Mouse (Mus musculus) forebrain, embryonic 11.5 days (tissue): ENCODE results near the gene Glt28d2. TPM values are rescaled to one million over a fixed set of nuclear protein-coding genes. Genes with fewer than 3 reads are reported as not detected.
"Not testable (repeated sequence)": the region's sequence is repeated elsewhere in the genome, so short reads cannot be mapped to it uniquely, and the experiment has no call there.

Source experiments
- ATAC-seq: fragments of 200-750 bp; cut with Nextera tagmentation; replicated peaks from 2 replicates; pipeline ENCODE4 v1.8.0; 2017; ENCODE audit warnings: moderate TSS enrichment; ENCODE audit not compliant: low FRiP score
- DNase-seq: peaks from one replicate; pipeline ENCODE4 v3.0.0-alpha.2; 2017; ENCODE audit warnings: low spot score
- H3K27ac ChIP-seq: fragments of 300-500 bp; sonication (generic); 2 replicates; pipeline ENCODE4 v1.5.1; 2014; ENCODE audit warnings: low read depth, low read length
- H3K27me3 ChIP-seq: fragments of 300-500 bp; sonication (generic); 2 replicates; pipeline ENCODE4 v1.6.1; 2014; ENCODE audit warnings: mild to moderate bottlenecking, low read length, mixed read lengths; ENCODE audit not compliant: control insufficient read depth, insufficient read depth
- H3K36me3 ChIP-seq: fragments of 300-500 bp; sonication (generic); 2 replicates; pipeline ENCODE4 v1.6.1; 2014; ENCODE audit warnings: mild to moderate bottlenecking, low read length, moderate library complexity, mixed read lengths; ENCODE audit not compliant: control insufficient read depth, insufficient read depth
- H3K4me1 ChIP-seq: fragments of 300-500 bp; sonication (generic); replicated peaks from 2 replicates; pipeline ENCODE4 v1.6.1; 2014; ENCODE audit warnings: low read length, mixed read lengths; ENCODE audit not compliant: control insufficient read depth, insufficient read depth
- H3K4me2 ChIP-seq: fragments of 300-500 bp; sonication (generic); 2 replicates; pipeline ENCODE4 v1.6.1; 2014; ENCODE audit warnings: low read depth, mild to moderate bottlenecking, low read length, moderate library complexity, mixed read lengths; ENCODE audit not compliant: severe bottlenecking
- H3K4me3 ChIP-seq: fragments of 300-500 bp; sonication (generic); 2 replicates; pipeline ENCODE4 v1.5.1; 2014; ENCODE audit warnings: low read depth, low read length
- H3K9ac ChIP-seq: fragments of 300-500 bp; sonication (generic); 2 replicates; pipeline ENCODE4 v1.6.1; 2014; ENCODE audit warnings: low read length
- H3K9me3 ChIP-seq: fragments of 300-500 bp; sonication (generic); 2 replicates; pipeline ENCODE4 v1.6.1; 2016; ENCODE audit warnings: low read length, mixed read lengths; ENCODE audit not compliant: control insufficient read depth
- WGBS: fragments of 180-500 bp; shearing (Covaris S2); extraction: QIAGEN DNeasy Blood & Tissue Kit; methylation state at CpG from one replicate; pipeline ENCODE4 v1.1.7; 2014; 5-methylcytosine and 5-hydroxymethylcytosine counted together
- polyA plus RNA-seq: library from polyadenylated mRNA; unstranded; fragments of >200 nt; fragmentation: Nextera tagmentation; extraction: Ambion mirVana; gene quantifications from 2 replicates; pipeline ENCODE4 v1.2.1, GENCODE M21; 2014

The Glt28d2 gene
- polyA plus RNA-seq, 1 experiment from 2014 or later, result 0.15 TPM

GRCm38 (mm10) chr3:85923343-85923742 is 36.0 kb upstream of the Glt28d2 start:
- H3K4me1 ChIP-seq, result no peaks in the 10 kb centered on the region
- H3K9ac ChIP-seq, result no peak overlapping the region
- H3K4me2 ChIP-seq, result no peak overlapping the region
- no peaks in the 10 kb centered on the region for H3K27me3 ChIP-seq
- H3K9me3 ChIP-seq, result no peaks in the 10 kb centered on the region
- ATAC-seq (no peak), DNase-seq (no peak)
- H3K4me3 ChIP-seq, result no peak overlapping the region
- WGBS, result 70% methylated on average over 8 of the region's 8 CpGs
- H3K36me3 ChIP-seq, result no peaks in the 10 kb centered on the region
- H3K27ac ChIP-seq, result no peak overlapping the region

GRCm38 (mm10) chr3:85922331-85922730 is 35.0 kb upstream of the Glt28d2 start:
- no peaks in the 10 kb centered on the region for H3K4me1 ChIP-seq
- H3K27me3 ChIP-seq, result no peaks in the 10 kb centered on the region
- ATAC-seq, result no peak
- no peak overlapping the region for H3K4me3 ChIP-seq
- WGBS, result 90% methylated on average over 3 of the region's 3 CpGs
- no peak overlapping the region for H3K9ac ChIP-seq
- H3K4me2 ChIP-seq, result no peak overlapping the region
- no peak overlapping the region for H3K27ac ChIP-seq
- no peaks in the 10 kb centered on the region for H3K36me3 ChIP-seq
- no peaks in the 10 kb centered on the region for H3K9me3 ChIP-seq
- DNase-seq, result no peak

DNA sequence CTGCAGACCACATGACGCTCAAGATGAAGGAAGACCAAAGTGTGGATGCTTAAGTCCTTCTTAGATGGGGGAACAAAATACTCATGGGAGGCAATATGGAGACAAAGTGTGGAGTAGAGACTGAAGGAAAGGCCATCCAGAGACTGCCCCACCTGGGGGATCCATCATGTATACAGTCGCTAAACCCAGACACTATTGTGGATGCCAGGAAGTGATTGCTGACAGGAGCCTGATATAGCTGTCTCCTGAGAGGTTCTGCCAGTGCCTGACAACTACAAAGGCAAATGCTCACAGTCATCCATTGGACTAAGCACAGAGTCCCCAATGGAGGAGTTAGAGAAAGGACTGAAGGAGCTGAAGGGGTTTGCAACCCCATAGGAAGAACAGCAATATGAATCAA is 33.4 kb upstream of the Glt28d2 start:
- H3K27ac ChIP-seq, H3K9ac ChIP-seq, ATAC-seq, H3K9me3 ChIP-seq, H3K4me3 ChIP-seq, H3K36me3 ChIP-seq, H3K27me3 ChIP-seq, H3K4me2 ChIP-seq, DNase-seq, H3K4me1 ChIP-seq: not testable (repeated sequence)
- WGBS, result 90% methylated on average over 2 of the region's 2 CpGs

GRCm38 (mm10) chr3:85917600-85917999 is 30.3 kb upstream of the Glt28d2 start:
- DNase-seq (peak; percentile 56), ATAC-seq (no peak)
- Histone ChIP-seq H3K4me3 (no peak overlapping the region), H3K4me2 (no peak overlapping the region), H3K9ac (no peak overlapping the region), H3K27me3 (no peaks in the 10 kb centered on the region), H3K27ac (no peak overlapping the region), H3K36me3 (no peaks in the 10 kb centered on the region), H3K9me3 (no peaks in the 10 kb centered on the region), H3K4me1 (no peaks in the 10 kb centered on the region)
- 19% methylated on average over 4 of the region's 4 CpGs for WGBS

DNA sequence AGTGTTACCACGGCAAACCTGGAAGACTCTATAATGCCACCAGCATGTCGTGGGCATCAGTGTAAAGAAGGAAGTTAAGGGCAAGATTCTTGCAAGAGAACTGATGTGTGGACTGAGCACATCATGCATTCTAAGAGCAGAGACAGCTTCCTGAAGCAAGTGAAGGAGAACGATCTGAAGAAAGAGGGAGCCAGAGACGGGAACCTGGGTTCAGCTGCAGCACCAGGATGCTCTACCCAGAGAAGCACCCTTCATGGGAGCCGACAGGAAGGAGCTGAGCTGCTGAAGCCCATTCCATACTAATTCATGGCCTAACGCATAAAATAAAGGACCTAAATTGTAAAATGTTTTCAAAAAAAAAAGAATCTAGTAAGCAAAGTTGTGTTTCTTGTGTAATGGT is 27.5 kb upstream of the Glt28d2 start:
- Histone ChIP-seq H3K4me3 (no peak overlapping the region), H3K4me1 (no peaks in the 10 kb centered on the region), H3K36me3 (no peaks in the 10 kb centered on the region), H3K27me3 (no peaks in the 10 kb centered on the region), H3K9me3 (no peaks in the 10 kb centered on the region), H3K27ac (no peak overlapping the region), H3K9ac (no peak overlapping the region), H3K4me2 (no peak overlapping the region)
- WGBS, result 91% methylated on average over 6 of the region's 6 CpGs
- no peak for ATAC-seq
- no peak for DNase-seq

GRCm38 (mm10) chr3:85907136-85907535 is 19.8 kb upstream of the Glt28d2 start:
- Histone ChIP-seq H3K4me1 (no peaks in the 10 kb centered on the region), H3K27me3 (no peaks in the 10 kb centered on the region), H3K4me2 (no peak overlapping the region), H3K27ac (no peak overlapping the region), H3K4me3 (no peak overlapping the region), H3K9me3 (no peaks in the 10 kb centered on the region), H3K9ac (no peak overlapping the region), H3K36me3 (no peaks in the 10 kb centered on the region)
- ATAC-seq, result no peak
- DNase-seq, result no peak
- 83% methylated on average over 7 of the region's 7 CpGs for WGBS

GRCm38 (mm10) chr3:85904371-85904770 is 17.1 kb upstream of the Glt28d2 start:
- H3K9ac ChIP-seq, result no peak overlapping the region

GRCm38 (mm10) chr3:85895020-85895419 is 7.7 kb upstream of the Glt28d2 start:
- H3K36me3 ChIP-seq, result no peaks in the 10 kb centered on the region
- no peak overlapping the region for H3K9ac ChIP-seq
- H3K4me1 ChIP-seq, result no peaks in the 10 kb centered on the region
- no peak overlapping the region for H3K4me2 ChIP-seq
- H3K27me3 ChIP-seq, result no peaks in the 10 kb centered on the region
- DNase-seq, result no peak
- no peaks in the 10 kb centered on the region for H3K9me3 ChIP-seq
- no peak overlapping the region for H3K4me3 ChIP-seq
- no peak overlapping the region for H3K27ac ChIP-seq
- 93% methylated on average over 5 of the region's 5 CpGs for WGBS
- no peak for ATAC-seq

More at GRCm38 (mm10) chr3:85904371-85904770, 17.1 kb upstream of the Glt28d2 start:
- Histone ChIP-seq H3K36me3 (no peaks in the 10 kb centered on the region), H3K4me2 (no peak overlapping the region), H3K4me3 (no peak overlapping the region), H3K27me3 (no peaks in the 10 kb centered on the region), H3K4me1 (no peaks in the 10 kb centered on the region), H3K27ac (no peak overlapping the region), H3K9me3 (no peaks in the 10 kb centered on the region)
- DNase-seq (no peak), ATAC-seq (no peak)

- H3K9ac ChIP-seq, result no peak overlapping the region
- 74% methylated on average over 1 of the region's 1 CpGs for WGBS
- DNase-seq (no peak), ATAC-seq (no peak)
- H3K4me2 ChIP-seq, result no peak overlapping the region
- peaks cover 12% of the 10 kb centered on the region for H3K27me3 ChIP-seq
- no peaks in the 10 kb centered on the region for H3K9me3 ChIP-seq
- H3K4me3 ChIP-seq, result no peak overlapping the region
- no peaks in the 10 kb centered on the region for H3K36me3 ChIP-seq
- peaks cover 4% of the 10 kb centered on the region; the same call in 1 of the 2 replicates for H3K4me1 ChIP-seq
- H3K27ac ChIP-seq, result no peak overlapping the region
Measured at GRCm38 (mm10) chr3:85891571-85891970, 4.3 kb upstream of the Glt28d2 start.
